Mouse (Mus musculus): ENCODE results near the gene Lacc1. TPM values are rescaled to one million over a fixed set of nuclear protein-coding genes. Genes with fewer than 3 reads are reported as not detected.

The Lacc1 gene
- polyA plus RNA-seq (2015; fragmentation: Nextera tagmentation; extraction: Ambion mirVana), result 6.6 and 7.3 TPM in 2 replicates

GRCm38 (mm10) chr14:77036226-77037046, at the start of gene Lacc1, which contains the start of gene Ccdc122:
Gene Lacc1, minus strand, starts transcription at chr14:77036904.
Gene Ccdc122, plus strand, starts transcription at chr14:77036772.

Other genes starting within 250 kb of the Lacc1 start
- gene Ccdc122, start 132 bp downstream of the Lacc1 start, polyA plus RNA-seq (2015; fragmentation: Nextera tagmentation; extraction: Ambion mirVana), result 5.9 and 7.1 TPM in 2 replicates
- 5.1 and 5.4 TPM in 2 replicates for gene Enox1, start 119.9 kb upstream of the Lacc1 start, polyA plus RNA-seq (2015; fragmentation: Nextera tagmentation; extraction: Ambion mirVana)